Mouse (Mus musculus): ENCODE results near the gene Ank3.

Ank3 gene

DNA sequence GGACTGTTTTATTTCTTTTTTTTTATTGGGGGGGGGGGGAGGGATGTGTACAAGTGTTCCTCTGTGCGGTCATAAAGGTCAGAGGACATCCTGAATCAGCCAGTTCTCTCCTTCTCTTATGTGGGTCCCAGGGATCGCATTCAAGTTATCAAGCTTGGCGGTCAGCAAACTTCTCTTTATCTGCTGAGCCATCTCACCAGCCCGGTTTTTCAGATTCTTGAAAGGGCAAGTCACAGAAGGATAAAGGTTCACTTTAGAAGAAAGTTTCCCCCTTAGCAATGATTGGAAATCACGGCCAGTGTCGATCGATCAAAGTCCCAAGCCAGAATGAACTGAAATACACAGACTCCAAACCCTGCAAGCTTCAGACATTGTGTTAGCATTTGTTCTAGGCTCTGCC lies 651.2 kb downstream of the Ank3 start:
- DNase-seq (ENCODE audit: low read depth, low spot score) = no peak
- Histone ChIP-seq H3K27me3 (ENCODE audit: control insufficient read depth, insufficient read depth, low read length, poor library complexity, severe bottlenecking) (no peaks in the 10 kb centered on the region), H3K36me3 (ENCODE audit: control insufficient read depth, insufficient read depth, low read length, poor library complexity, severe bottlenecking) (no peaks in the 10 kb centered on the region)

- no peaks in the 10 kb centered on the region for H3K27me3 ChIP-seq (ENCODE audit: control insufficient read depth, insufficient read depth, low read length, poor library complexity, severe bottlenecking)
- H3K36me3 ChIP-seq (ENCODE audit: control insufficient read depth, insufficient read depth, low read length, poor library complexity, severe bottlenecking) = no peaks in the 10 kb centered on the region
- DNase-seq (ENCODE audit: low read depth, low spot score) = no peak
Observed at GRCm38 (mm10) chr10:70055291-70055690, 656.7 kb downstream of the Ank3 start.

DNA sequence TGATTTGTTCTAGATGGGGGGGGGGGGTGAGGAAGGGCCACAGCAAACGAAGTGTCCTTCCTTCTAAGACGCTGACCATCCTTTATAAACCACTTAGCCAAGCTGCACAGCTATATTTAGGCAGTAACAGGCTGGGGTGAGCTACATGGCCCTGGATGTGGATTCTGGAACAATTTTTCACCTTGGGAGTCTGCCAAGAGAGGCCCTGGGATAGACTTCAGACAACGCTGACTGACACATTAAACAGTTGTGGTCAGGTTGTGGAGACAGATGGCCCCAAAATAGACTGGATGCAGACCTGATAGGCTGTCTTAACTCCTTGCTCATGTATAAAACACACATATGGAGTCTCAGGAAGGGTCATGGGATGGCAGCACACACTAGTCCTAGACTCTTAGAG lies 658.5 kb downstream of the Ank3 start:
- Histone ChIP-seq H3K27me3 (ENCODE audit: control insufficient read depth, insufficient read depth, low read length, poor library complexity, severe bottlenecking) (no peaks in the 10 kb centered on the region), H3K36me3 (ENCODE audit: control insufficient read depth, insufficient read depth, low read length, poor library complexity, severe bottlenecking) (no peaks in the 10 kb centered on the region)
- no peak for DNase-seq (ENCODE audit: low read depth, low spot score)

DNA sequence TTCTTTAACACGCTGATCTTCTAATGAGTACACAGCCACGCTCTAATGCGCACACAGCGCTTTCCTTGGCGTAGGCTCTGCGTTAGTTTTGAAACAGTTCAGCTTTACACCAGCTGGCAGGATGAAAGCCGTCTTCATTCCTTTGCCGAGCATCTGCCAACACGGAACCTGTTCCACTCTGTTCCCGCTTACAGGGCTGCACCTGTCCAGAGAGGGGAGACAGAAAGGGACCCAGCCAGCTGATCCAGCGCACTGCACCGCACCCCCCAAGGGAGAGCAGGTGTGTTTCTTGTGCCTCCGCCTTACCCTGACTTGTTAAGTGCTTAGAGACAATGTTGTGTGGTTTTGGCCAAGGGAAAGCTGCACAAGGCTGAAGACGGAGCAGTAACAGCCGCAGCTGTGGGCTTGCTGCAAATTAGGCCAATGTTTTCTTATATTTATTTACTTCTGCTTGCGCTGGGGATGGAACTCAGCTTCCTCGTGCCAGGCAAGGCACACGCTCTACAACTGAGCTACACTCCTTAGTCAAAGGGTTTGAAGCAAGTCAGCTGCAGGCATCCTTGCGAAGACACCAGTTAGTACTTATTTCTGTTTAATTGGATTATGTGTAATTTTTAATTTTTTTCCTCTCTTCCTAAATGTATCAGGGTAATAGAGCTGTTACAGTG lies 661.6 kb downstream of the Ank3 start:
- H3K27me3 ChIP-seq (ENCODE audit: control insufficient read depth, insufficient read depth, low read length, poor library complexity, severe bottlenecking) = no peaks in the 10 kb centered on the region
- no peak for DNase-seq (ENCODE audit: low read depth, low spot score)
- H3K36me3 ChIP-seq (ENCODE audit: control insufficient read depth, insufficient read depth, low read length, poor library complexity, severe bottlenecking) = no peaks in the 10 kb centered on the region

DNA sequence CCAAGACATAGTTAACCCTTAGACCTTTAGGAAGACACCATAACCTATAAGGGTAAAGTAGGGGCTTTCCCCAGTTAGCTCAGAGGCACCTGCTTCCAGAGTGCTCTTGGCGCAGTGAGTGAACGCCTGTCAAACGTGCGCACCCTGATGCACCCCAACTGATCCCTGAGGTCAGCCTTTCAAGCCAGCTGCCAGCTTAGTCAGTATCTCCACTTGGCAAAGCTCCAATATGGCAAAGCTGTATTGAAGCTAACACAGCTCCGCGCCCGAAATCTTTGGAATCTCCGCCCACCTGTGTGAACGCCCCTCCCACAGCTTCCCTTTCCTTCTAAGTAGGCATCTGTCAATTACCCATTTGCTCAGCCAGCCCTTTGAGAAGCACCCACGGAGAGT lies 662.1 kb downstream of the Ank3 start:
- H3K36me3 ChIP-seq (ENCODE audit: control insufficient read depth, insufficient read depth, low read length, poor library complexity, severe bottlenecking) = no peaks in the 10 kb centered on the region
- no peak for DNase-seq (ENCODE audit: low read depth, low spot score)
- no peaks in the 10 kb centered on the region for H3K27me3 ChIP-seq (ENCODE audit: control insufficient read depth, insufficient read depth, low read length, poor library complexity, severe bottlenecking)

DNA sequence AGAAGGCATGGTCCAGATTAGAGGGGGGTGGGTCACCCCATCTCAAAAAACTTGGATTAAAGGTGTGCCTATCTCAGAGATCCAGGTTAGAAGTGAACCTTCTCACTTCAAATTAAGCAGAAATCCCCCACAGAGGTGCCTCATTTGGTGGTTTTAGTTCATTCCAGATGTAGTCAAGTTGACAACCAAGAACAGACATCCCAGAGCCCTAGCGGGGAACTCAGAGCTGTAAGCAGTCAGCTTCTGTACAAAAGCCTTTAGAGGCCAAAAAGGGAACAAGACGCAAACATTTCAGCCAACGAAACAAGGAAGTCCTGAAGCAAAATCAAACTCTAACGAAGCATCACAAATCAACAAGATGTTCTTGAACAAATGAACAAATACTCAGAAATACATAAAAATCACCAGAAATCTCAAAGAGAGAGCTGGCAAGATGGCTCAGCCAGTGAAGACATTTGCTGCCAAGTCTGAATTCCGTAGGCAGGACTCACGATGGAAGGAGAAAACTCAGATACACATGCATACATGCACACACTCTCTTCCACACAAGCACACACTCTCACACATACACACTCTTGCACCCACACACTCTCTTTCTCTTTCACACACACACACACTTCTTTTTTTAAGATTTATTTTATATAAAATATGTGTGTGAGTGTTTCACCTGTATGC lies 665.4 kb downstream of the Ank3 start:
- no peaks in the 10 kb centered on the region for H3K36me3 ChIP-seq (ENCODE audit: control insufficient read depth, insufficient read depth, low read length, poor library complexity, severe bottlenecking)
- H3K27me3 ChIP-seq (ENCODE audit: control insufficient read depth, insufficient read depth, low read length, poor library complexity, severe bottlenecking) = no peaks in the 10 kb centered on the region
- peak; percentile 26 for DNase-seq (ENCODE audit: low read depth, low spot score)

DNA sequence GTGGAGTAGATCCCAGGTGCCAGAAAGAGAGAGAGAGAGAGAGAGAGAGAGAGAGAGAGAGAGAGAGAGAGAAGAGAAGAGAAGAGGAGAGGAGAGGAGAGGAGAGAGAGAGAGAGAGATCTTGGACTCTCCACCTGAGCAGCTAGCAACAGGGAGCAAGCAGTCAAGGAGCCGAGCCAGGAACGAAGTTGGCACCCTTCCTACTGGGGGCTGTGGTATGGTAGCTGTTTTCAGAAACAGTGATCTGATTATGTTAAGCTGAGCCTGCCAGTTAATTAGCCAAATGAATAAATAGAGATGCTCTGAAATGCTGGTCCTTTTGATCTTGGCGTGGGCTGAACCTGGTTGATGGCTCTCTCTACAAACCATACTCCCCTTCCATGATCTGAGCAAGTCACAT lies 666.6 kb downstream of the Ank3 start:
- Histone ChIP-seq H3K36me3 (ENCODE audit: control insufficient read depth, insufficient read depth, low read length, poor library complexity, severe bottlenecking) (no peaks in the 10 kb centered on the region), H3K27me3 (ENCODE audit: control insufficient read depth, insufficient read depth, low read length, poor library complexity, severe bottlenecking) (no peaks in the 10 kb centered on the region; the same call in 1 of the 2 replicates)
- no peak for DNase-seq (ENCODE audit: low read depth, low spot score)

DNA sequence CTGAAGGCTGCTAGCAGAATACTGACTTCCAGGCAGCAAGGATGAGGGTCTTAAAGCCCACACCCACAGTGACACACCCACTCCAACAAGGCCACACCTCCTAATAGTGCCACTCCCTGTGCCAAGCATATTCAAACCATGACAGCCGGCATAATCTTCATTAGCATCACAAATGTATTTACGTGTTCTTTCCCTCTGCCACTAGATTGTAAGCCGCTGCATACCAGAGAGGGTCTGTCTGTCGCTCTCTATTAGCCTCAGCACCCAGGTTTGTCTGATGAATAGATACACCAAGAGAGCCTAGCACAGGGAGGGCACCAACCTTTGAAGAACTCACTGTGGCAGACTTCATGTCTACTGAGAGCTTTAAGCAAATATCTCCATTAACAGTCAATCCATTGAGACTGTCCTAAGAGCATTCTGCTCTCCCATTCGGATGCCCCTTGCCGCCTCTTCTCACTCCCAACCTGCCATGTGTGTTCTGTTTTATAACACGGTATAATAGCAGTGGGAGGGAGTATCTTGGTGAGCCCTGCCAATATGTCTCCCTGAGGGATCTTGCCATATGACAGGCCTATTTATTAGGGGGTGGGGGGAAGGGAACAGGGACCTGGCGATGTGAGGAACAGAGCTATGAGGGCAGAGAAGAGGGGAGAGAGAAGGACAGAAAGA lies 668.1 kb downstream of the Ank3 start:
- no peak for DNase-seq (ENCODE audit: low read depth, low spot score)
- H3K27me3 ChIP-seq (ENCODE audit: control insufficient read depth, insufficient read depth, low read length, poor library complexity, severe bottlenecking) = no peaks in the 10 kb centered on the region; the same call in 1 of the 2 replicates
- no peaks in the 10 kb centered on the region for H3K36me3 ChIP-seq (ENCODE audit: control insufficient read depth, insufficient read depth, low read length, poor library complexity, severe bottlenecking)

GRCm38 (mm10) chr10:70067169-70068115 lies 668.9 kb downstream of the Ank3 start:
- no peak for DNase-seq (ENCODE audit: low read depth, low spot score)
- no peaks in the 10 kb centered on the region for H3K36me3 ChIP-seq (ENCODE audit: control insufficient read depth, insufficient read depth, low read length, poor library complexity, severe bottlenecking)
- no peaks in the 10 kb centered on the region; the same call in 1 of the 2 replicates for H3K27me3 ChIP-seq (ENCODE audit: control insufficient read depth, insufficient read depth, low read length, poor library complexity, severe bottlenecking)

DNA sequence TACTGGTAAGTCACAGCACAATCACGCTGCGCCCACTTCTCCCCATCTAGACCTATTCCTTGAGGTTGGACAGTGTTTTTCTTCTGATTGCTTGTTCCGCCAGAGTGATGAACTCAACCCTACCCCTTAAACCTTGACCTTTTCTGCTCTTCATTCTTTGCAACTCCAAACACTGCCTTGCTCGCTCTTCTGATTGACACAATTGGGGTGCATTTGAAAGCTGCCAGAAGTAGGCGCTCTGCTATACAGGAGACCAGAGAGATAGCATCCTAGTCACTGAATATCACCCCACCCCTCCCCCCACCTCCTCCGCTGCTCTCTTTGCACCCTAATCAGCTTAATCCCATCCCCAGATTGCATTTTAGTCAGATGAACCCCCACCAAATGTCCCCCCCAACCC lies 670.7 kb downstream of the Ank3 start:
- H3K27me3 ChIP-seq (ENCODE audit: control insufficient read depth, insufficient read depth, low read length, poor library complexity, severe bottlenecking) = no peaks in the 10 kb centered on the region; the same call in 1 of the 2 replicates
- no peaks in the 10 kb centered on the region for H3K36me3 ChIP-seq (ENCODE audit: control insufficient read depth, insufficient read depth, low read length, poor library complexity, severe bottlenecking)
- DNase-seq (ENCODE audit: low read depth, low spot score) = no peak

DNA sequence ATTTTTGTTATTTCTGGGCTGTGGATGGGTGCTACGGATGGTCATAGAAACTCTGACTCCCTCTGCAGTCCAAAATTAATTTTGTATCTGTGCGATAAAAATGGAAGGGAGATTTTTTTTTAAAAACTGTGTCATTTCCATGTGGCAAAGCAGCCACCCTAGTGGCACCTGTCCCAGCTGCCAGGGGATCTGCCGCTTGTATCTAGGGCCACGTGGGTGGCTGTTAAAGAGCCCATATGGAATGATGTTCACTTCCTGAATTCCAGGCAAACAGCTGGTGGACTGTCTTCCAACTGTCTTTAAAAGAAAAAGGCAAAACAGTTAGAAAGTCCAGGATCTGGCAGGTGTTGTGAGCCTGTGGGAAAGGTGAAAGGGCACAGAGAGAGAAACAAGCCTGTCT lies 672.8 kb downstream of the Ank3 start:
- Histone ChIP-seq H3K27me3 (ENCODE audit: control insufficient read depth, insufficient read depth, low read length, poor library complexity, severe bottlenecking) (no peaks in the 10 kb centered on the region; the same call in 1 of the 2 replicates), H3K36me3 (ENCODE audit: control insufficient read depth, insufficient read depth, low read length, poor library complexity, severe bottlenecking) (no peaks in the 10 kb centered on the region)
- DNase-seq (ENCODE audit: low read depth, low spot score) = no peak

All from splenic B cell, adult 2 months (primary cell).